Mouse (Mus musculus): ENCODE measurements at regions not wholly inside any gene's neighbourhood (a gene's known extent, or its start where the extent isn't known, plus 50 kb on each side); places are given as distances from the start of the nearest gene placed in this dataset.

GRCm38 (mm10) chr6:135498592-135498991 is 136.2 kb downstream of the Emp1 start:
- Histone ChIP-seq H3K27me3 (ENCODE audit: control insufficient read depth in 1 of 2, insufficient read depth in 2 of 2, low read length in 2 of 2) (no peaks in the 10 kb centered on the region), H3K79me2 (ENCODE audit: control insufficient read depth, insufficient read depth, low read length, poor library complexity) (no peaks in the 10 kb centered on the region), H3K4me3 (ENCODE audit: control insufficient read depth in 1 of 2, insufficient read depth in 1 of 2, low read depth in 2 of 2, low read length in 2 of 2) (no peak overlapping the region), H3K27ac (ENCODE audit: control insufficient read depth, low read depth, low read length) (no peak overlapping the region), H3K9me3 (replicated peaks; ENCODE audit: insufficient read depth, low read length) (no peaks in the 10 kb centered on the region), H3K9ac (ENCODE audit: control insufficient read depth, low read depth, low read length, poor library complexity, severe bottlenecking) (no peak overlapping the region), H3K4me1 (ENCODE audit: control insufficient read depth in 1 of 2, insufficient read depth in 2 of 2, low read length in 2 of 2) (no peaks in the 10 kb centered on the region), H3K36me3 (ENCODE audit: control insufficient read depth in 1 of 2, insufficient read depth in 2 of 2, low read length in 2 of 2) (no peaks in the 10 kb centered on the region)
- TF ChIP-seq MYC (IDR thresholded peaks at IDR 0.05; ENCODE audit: low read depth, low read length) (no peak), POLR2AphosphoS5 (IDR thresholded peaks at IDR 0.05; ENCODE audit: borderline replicate concordance, low read depth, low read length) (no peak), CTCF (IDR thresholded peaks at IDR 0.05 in 2 of 3, conservative IDR thresholded peaks at IDR 0.05 in 1 of 3; ENCODE audit: control insufficient read depth in 1 of 3, insufficient read depth in 1 of 3, low read depth in 2 of 3, low read length in 3 of 3, poor library complexity in 1 of 3, severe bottlenecking in 1 of 3) (no peak; a peak in 1 of 6 replicates), E2F4 (IDR thresholded peaks at IDR 0.05; ENCODE audit: borderline replicate concordance, low read depth, low read length) (no peak), CHD1 (IDR thresholded peaks at IDR 0.05; ENCODE audit: low read depth, low read length) (no peak), POLR2AphosphoS2 (IDR thresholded peaks at IDR 0.05; ENCODE audit: low read length) (no peak), MEF2A (IDR thresholded peaks at IDR 0.05; ENCODE audit: extremely low read depth, insufficient replicate concordance, low read depth, low read length, poor library complexity, severe bottlenecking) (no peak), NRF1 (IDR thresholded peaks at IDR 0.05; ENCODE audit: insufficient read depth, low read depth, low read length, poor library complexity, severe bottlenecking) (no peak), KAT2A (conservative IDR thresholded peaks at IDR 0.05; ENCODE audit: low read depth, low read length) (no peak), ELF1 (IDR thresholded peaks at IDR 0.05; ENCODE audit: low read depth, low read length) (no peak), EP300 (IDR thresholded peaks at IDR 0.05; ENCODE audit: low read depth in 1 of 2, low read length in 2 of 2) (no peak), MAX (IDR thresholded peaks at IDR 0.05; ENCODE audit: low read length) (no peak), JUND (IDR thresholded peaks at IDR 0.05; ENCODE audit: low read depth, low read length) (no peak), GABPA (IDR thresholded peaks at IDR 0.05; ENCODE audit: low read depth, low read length) (no peak), RCOR1 (IDR thresholded peaks at IDR 0.05; ENCODE audit: low read depth, low read length) (no peak), ETS1 (IDR thresholded peaks at IDR 0.05; ENCODE audit: low read depth, low read length) (no peak)
- DNase-seq (ENCODE audit: low read depth, low spot score) = peak; percentile 5

- DNase-seq (ENCODE audit: low read depth, low spot score) = no peak
- Histone ChIP-seq H3K9ac (ENCODE audit: control insufficient read depth, low read depth, low read length, poor library complexity, severe bottlenecking) (no peak overlapping the region), H3K4me3 (ENCODE audit: control insufficient read depth in 1 of 2, insufficient read depth in 1 of 2, low read depth in 2 of 2, low read length in 2 of 2) (no peak overlapping the region), H3K79me2 (ENCODE audit: control insufficient read depth, insufficient read depth, low read length, poor library complexity) (no peaks in the 10 kb centered on the region), H3K27ac (ENCODE audit: control insufficient read depth, low read depth, low read length) (no peak overlapping the region), H3K27me3 (ENCODE audit: control insufficient read depth in 1 of 2, insufficient read depth in 2 of 2, low read length in 2 of 2) (no peaks in the 10 kb centered on the region), H3K36me3 (ENCODE audit: control insufficient read depth in 1 of 2, insufficient read depth in 2 of 2, low read length in 2 of 2) (no peaks in the 10 kb centered on the region), H3K4me1 (ENCODE audit: control insufficient read depth in 1 of 2, insufficient read depth in 2 of 2, low read length in 2 of 2) (no peaks in the 10 kb centered on the region), H3K9me3 (replicated peaks; ENCODE audit: insufficient read depth, low read length) (no peaks in the 10 kb centered on the region)
- TF ChIP-seq E2F4 (IDR thresholded peaks at IDR 0.05; ENCODE audit: borderline replicate concordance, low read depth, low read length) = no peak
- no peak for TF ChIP-seq KAT2A (conservative IDR thresholded peaks at IDR 0.05; ENCODE audit: low read depth, low read length)
These were observed 138.0 kb downstream of the Emp1 start for GRCm38 (mm10) chr6:135500381-135500780.

Measured in MEL (cell line).